Mouse (Mus musculus) embryonic facial prominence, embryonic 12.5 days (tissue): ENCODE results near the gene Mitf. TPM values are rescaled to one million over a fixed set of nuclear protein-coding genes. Genes with fewer than 3 reads are reported as not detected.

ENCODE experiments used
- ATAC-seq: fragments of 200-750 bp; cut with Nextera tagmentation; 2 replicates; pipeline ENCODE4 v1.8.0; 2017; ENCODE audit not compliant: insufficient number of reproducible peaks, insufficient read depth, low FRiP score, low TSS enrichment
- H3K27ac ChIP-seq: fragments of 300-500 bp; sonication (generic); 2 replicates; pipeline ENCODE4 v1.5.1; 2016; ENCODE audit warnings: mild to moderate bottlenecking
- H3K27me3 ChIP-seq: fragments of 300-500 bp; sonication (generic); 2 replicates; pipeline ENCODE4 v1.6.1; 2016; ENCODE audit warnings: mild to moderate bottlenecking, moderate library complexity
- H3K36me3 ChIP-seq: fragments of 300-500 bp; sonication (generic); 2 replicates; pipeline ENCODE4 v1.6.1; 2016; ENCODE audit warnings: mild to moderate bottlenecking
- H3K4me1 ChIP-seq: fragments of 300-500 bp; sonication (generic); 2 replicates; pipeline ENCODE4 v1.6.1; 2016
- H3K4me2 ChIP-seq: fragments of 300-500 bp; sonication (generic); replicated peaks from 2 replicates; pipeline ENCODE4 v1.6.1; 2016; ENCODE audit warnings: mild to moderate bottlenecking, moderate library complexity
- H3K4me3 ChIP-seq: fragments of 300-500 bp; sonication (generic); 2 replicates; pipeline ENCODE4 v1.5.1; 2016; ENCODE audit warnings: mild to moderate bottlenecking
- H3K9ac ChIP-seq: fragments of 300-500 bp; sonication (generic); 2 replicates; pipeline ENCODE4 v1.6.1; 2016; ENCODE audit warnings: mild to moderate bottlenecking, moderate library complexity
- H3K9me3 ChIP-seq: fragments of 300-500 bp; sonication (generic); 2 replicates; pipeline ENCODE4 v1.6.1; 2016; ENCODE audit warnings: mild to moderate bottlenecking, moderate library complexity
- WGBS: fragments of 180-500 bp; shearing (Covaris S2); methylation state at CpG from one replicate; pipeline ENCODE4 v1.1.7; 2016; 5-methylcytosine and 5-hydroxymethylcytosine counted together
- polyA plus RNA-seq: library from polyadenylated mRNA; unstranded; fragments of >200 nt; fragmentation: Nextera tagmentation; extraction: Ambion mirVana; gene quantifications from 2 replicates; pipeline ENCODE4 v1.2.1, GENCODE M21; 2016

Mitf gene
- polyA plus RNA-seq, 1 experiment from 2014 or later: 2.3 TPM

- Histone ChIP-seq H3K27ac (no peak overlapping the region), H3K4me1 (no peaks in the 10 kb centered on the region), H3K4me2 (no peak overlapping the region), H3K4me3 (no peak overlapping the region), H3K9ac (no peak overlapping the region), H3K9me3 (no peaks in the 10 kb centered on the region), H3K27me3 (0 out of 2 replicates have a peak, but pooled peaks cover 2% of the 10 kb centered on the region), H3K36me3 (no peaks in the 10 kb centered on the region)
- 46% methylated on average over 4 of the region's 4 CpGs for WGBS
- ATAC-seq: no peak
Measured at GRCm38 (mm10) chr6:98001551-98001950, 194.7 kb downstream of the Mitf start.

GRCm38 (mm10) chr6:98003114-98003513 is 196.3 kb downstream of the Mitf start:
- Histone ChIP-seq H3K27ac (no peak overlapping the region), H3K9ac (no peak overlapping the region), H3K4me3 (no peak overlapping the region), H3K9me3 (no peaks in the 10 kb centered on the region), H3K4me1 (no peaks in the 10 kb centered on the region), H3K36me3 (no peaks in the 10 kb centered on the region), H3K27me3 (no peaks in the 10 kb centered on the region), H3K4me2 (no peak overlapping the region)
- ATAC-seq: no peak
- WGBS: 23% methylated on average over 3 of the region's 3 CpGs

GRCm38 (mm10) chr6:98005566-98005965 is 198.7 kb downstream of the Mitf start:
- Histone ChIP-seq H3K4me2 (no peak overlapping the region), H3K9ac (no peak overlapping the region), H3K27me3 (no peaks in the 10 kb centered on the region), H3K27ac (no peak overlapping the region), H3K36me3 (no peaks in the 10 kb centered on the region), H3K4me3 (no peak overlapping the region), H3K4me1 (no peaks in the 10 kb centered on the region), H3K9me3 (no peaks in the 10 kb centered on the region)
- ATAC-seq: no peak
- WGBS: 91% methylated on average over 1 of the region's 1 CpGs

GRCm38 (mm10) chr6:98015066-98015465 is 208.2 kb downstream of the Mitf start:
- 85% methylated on average over 5 of the region's 5 CpGs for WGBS
- no peak overlapping the region for H3K4me3 ChIP-seq
- H3K4me1 ChIP-seq: no peaks in the 10 kb centered on the region

GRCm38 (mm10) chr6:98015819-98016218 is 209.0 kb downstream of the Mitf start:
- Histone ChIP-seq H3K27ac (no peak overlapping the region), H3K9me3 (no peaks in the 10 kb centered on the region), H3K9ac (no peak overlapping the region), H3K4me3 (no peak overlapping the region), H3K36me3 (no peaks in the 10 kb centered on the region), H3K27me3 (no peaks in the 10 kb centered on the region), H3K4me1 (no peaks in the 10 kb centered on the region), H3K4me2 (no peak overlapping the region)
- 83% methylated on average over 5 of the region's 5 CpGs for WGBS
- ATAC-seq: no peak

More at GRCm38 (mm10) chr6:98015066-98015465, 208.2 kb downstream of the Mitf start:
- no peaks in the 10 kb centered on the region for H3K36me3 ChIP-seq
- H3K27ac ChIP-seq: no peak overlapping the region
- H3K27me3 ChIP-seq: no peaks in the 10 kb centered on the region
- no peaks in the 10 kb centered on the region for H3K9me3 ChIP-seq
- no peak for ATAC-seq
- H3K9ac ChIP-seq: no peak overlapping the region
- no peak overlapping the region for H3K4me2 ChIP-seq

GRCm38 (mm10) chr6:98023876-98024275 is 217.0 kb downstream of the Mitf start:
- no peak for ATAC-seq
- no peaks in the 10 kb centered on the region for H3K27me3 ChIP-seq
- WGBS: 57% methylated on average over 1 of the region's 1 CpGs
- H3K36me3 ChIP-seq: no peaks in the 10 kb centered on the region
- H3K4me2 ChIP-seq: no peak overlapping the region
- no peak overlapping the region for H3K9ac ChIP-seq
- H3K27ac ChIP-seq: no peak overlapping the region
- H3K4me3 ChIP-seq: no peak overlapping the region
- H3K9me3 ChIP-seq: no peaks in the 10 kb centered on the region
- no peaks in the 10 kb centered on the region for H3K4me1 ChIP-seq

- Histone ChIP-seq H3K9ac (no peak overlapping the region), H3K4me3 (no peak overlapping the region), H3K27ac (no peak overlapping the region), H3K36me3 (no peaks in the 10 kb centered on the region), H3K4me1 (no peaks in the 10 kb centered on the region), H3K27me3 (no peaks in the 10 kb centered on the region), H3K9me3 (no peaks in the 10 kb centered on the region), H3K4me2 (no peak overlapping the region)
- no peak for ATAC-seq
- 64% methylated on average over 3 of the region's 3 CpGs for WGBS
Measured at GRCm38 (mm10) chr6:98038513-98038912, 231.7 kb downstream of the Mitf start.

GRCm38 (mm10) chr6:98041795-98042194 is 234.9 kb downstream of the Mitf start:
- Histone ChIP-seq H3K9ac (no peak overlapping the region), H3K27me3 (no peaks in the 10 kb centered on the region), H3K27ac (no peak overlapping the region), H3K9me3 (no peaks in the 10 kb centered on the region), H3K36me3 (no peaks in the 10 kb centered on the region), H3K4me3 (no peak overlapping the region), H3K4me2 (no peak overlapping the region), H3K4me1 (0 out of 2 replicates have a peak, but pooled peaks cover 2% of the 10 kb centered on the region)
- no peak for ATAC-seq
- 91% methylated on average over 7 of the region's 7 CpGs for WGBS

- WGBS: 45% methylated on average over 11 of the region's 11 CpGs
- H3K9ac ChIP-seq: no peak overlapping the region
- no peaks in the 10 kb centered on the region for H3K9me3 ChIP-seq
- no peaks in the 10 kb centered on the region for H3K27me3 ChIP-seq
- no peak overlapping the region for H3K27ac ChIP-seq
- H3K4me3 ChIP-seq: no peak overlapping the region
- H3K36me3 ChIP-seq: no peaks in the 10 kb centered on the region
- H3K4me2 ChIP-seq: no peak overlapping the region
- 0 out of 2 replicates have a peak, but pooled peaks cover 3% of the 10 kb centered on the region for H3K4me1 ChIP-seq
- ATAC-seq: no peak
Measured at GRCm38 (mm10) chr6:98046295-98047108, 239.7 kb downstream of the Mitf start.

GRCm38 (mm10) chr6:98047741-98048140 is 240.9 kb downstream of the Mitf start:
- H3K9me3 ChIP-seq: no peaks in the 10 kb centered on the region
- H3K36me3 ChIP-seq: no peaks in the 10 kb centered on the region
- 79% methylated on average over 6 of the region's 6 CpGs for WGBS
- no peak overlapping the region for H3K9ac ChIP-seq
- H3K4me3 ChIP-seq: no peak overlapping the region
- no peaks in the 10 kb centered on the region for H3K27me3 ChIP-seq
- H3K27ac ChIP-seq: no peak overlapping the region
- no peak for ATAC-seq
- 0 out of 2 replicates have a peak, but pooled peaks cover 3% of the 10 kb centered on the region for H3K4me1 ChIP-seq
- no peak overlapping the region for H3K4me2 ChIP-seq

- Histone ChIP-seq H3K9ac (no peak overlapping the region), H3K4me2 (no peak overlapping the region), H3K27ac (no peak overlapping the region), H3K4me3 (no peak overlapping the region), H3K27me3 (no peaks in the 10 kb centered on the region), H3K36me3 (no peaks in the 10 kb centered on the region), H3K4me1 (0 out of 2 replicates have a peak, but pooled peaks cover 3% of the 10 kb centered on the region), H3K9me3 (no peaks in the 10 kb centered on the region)
- WGBS: 42% methylated on average over 14 of the region's 14 CpGs
- ATAC-seq: 0 out of 2 replicates have a peak, but pooled peaks have one; percentile 15
Measured at GRCm38 (mm10) chr6:98048671-98049438, 242.0 kb downstream of the Mitf start.

GRCm38 (mm10) chr6:98049551-98049950 is 242.7 kb downstream of the Mitf start:
- 74% methylated on average over 2 of the region's 2 CpGs for WGBS
- no peak overlapping the region for H3K4me3 ChIP-seq

More at GRCm38 (mm10) chr6:98049551-98049950, 242.7 kb downstream of the Mitf start:
- Histone ChIP-seq H3K4me1 (0 out of 2 replicates have a peak, but pooled peaks cover 3% of the 10 kb centered on the region), H3K27ac (no peak overlapping the region), H3K9ac (no peak overlapping the region), H3K36me3 (no peaks in the 10 kb centered on the region), H3K4me2 (no peak overlapping the region), H3K9me3 (no peaks in the 10 kb centered on the region), H3K27me3 (no peaks in the 10 kb centered on the region)
- ATAC-seq: no peak
